Mouse (Mus musculus) olfactory bulb, adult 2 months (tissue): ENCODE results near the gene Zfp369.

Experiments used
- CTCF ChIP-seq: fragments of 200-500 bp; IDR thresholded peaks from 2 replicates; pipeline ENCODE4 v1.5.1; 2012; ENCODE audit warnings: low read depth, mild to moderate bottlenecking, low read length, moderate library complexity; ENCODE audit not compliant: insufficient read depth
- POLR2A ChIP-seq: fragments of 200-500 bp; IDR thresholded peaks from 2 replicates; pipeline ENCODE4 v1.6.1; 2012; ENCODE audit warnings: mild to moderate bottlenecking, low read depth, low read length, moderate library complexity; ENCODE audit not compliant: insufficient read depth

DNA sequence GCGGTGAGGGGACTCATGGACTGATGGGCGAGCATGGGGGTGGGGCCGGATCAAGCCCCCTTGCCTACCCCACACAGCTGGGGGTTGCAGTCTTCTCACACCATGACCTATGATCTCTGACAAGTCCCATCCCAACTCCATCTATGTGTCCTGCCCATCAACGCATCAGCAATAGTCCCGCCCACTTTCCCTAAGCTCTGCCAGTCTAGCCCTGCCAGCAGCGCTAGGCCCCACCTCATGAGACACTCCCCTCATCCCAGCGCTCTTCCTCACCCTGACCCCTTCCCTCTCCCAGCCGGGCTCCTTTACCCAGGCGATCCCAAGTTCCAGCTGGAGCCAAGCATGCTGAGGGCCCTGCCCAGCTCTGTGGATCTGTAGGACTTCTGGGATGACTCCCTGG, 41.4 kb upstream of the Zfp369 start:
- TF ChIP-seq CTCF (no peak), POLR2A (no peak)
